Mouse (Mus musculus): ENCODE measurements around the gene Coro2b. TPM values are rescaled to one million over a fixed set of nuclear protein-coding genes. Genes with fewer than 3 reads are reported as not detected.
"Not testable (repeated sequence)": the region's sequence is repeated elsewhere in the genome, so short reads cannot be mapped to it uniquely, and the experiment has no call there.

Gene Coro2b
- total RNA-seq, 4 experiments from 2014 or later, result 2.8 to 5.2 (median 3.9) TPM

GRCm38 (mm10) chr9:62447337-62447736 lies 89.5 kb downstream of the Coro2b start:
- DNase-seq (ENCODE audit: low spot score in 2 of 2), result not testable (repeated sequence)

GRCm38 (mm10) chr9:62438755-62439101 lies 98.1 kb downstream of the Coro2b start:
- DNase-seq (ENCODE audit: low spot score in 2 of 2), result no peak

- DNase-seq (ENCODE audit: low spot score in 2 of 2), result no peak
Measured at GRCm38 (mm10) chr9:62438085-62438754, 98.6 kb downstream of the Coro2b start.

- no peak for DNase-seq (ENCODE audit: low spot score in 2 of 2)
Measured at GRCm38 (mm10) chr9:62437446-62437845, 99.4 kb downstream of the Coro2b start.

- peak; percentile 38 to 60 for DNase-seq (ENCODE audit: low spot score in 2 of 2)
Measured at GRCm38 (mm10) chr9:62435613-62436318, 101.1 kb downstream of the Coro2b start.

- no peak for DNase-seq (ENCODE audit: low spot score in 2 of 2)
Measured at GRCm38 (mm10) chr9:62432261-62433060, 104.4 kb downstream of the Coro2b start.

- DNase-seq (ENCODE audit: low spot score in 2 of 2), result no peak
Measured at GRCm38 (mm10) chr9:62430741-62431140, 106.1 kb downstream of the Coro2b start.

- no peak for DNase-seq (ENCODE audit: low spot score in 2 of 2)
Measured at GRCm38 (mm10) chr9:62427010-62427409, 109.8 kb downstream of the Coro2b start.

- DNase-seq (ENCODE audit: low spot score in 2 of 2), result no peak
Measured at GRCm38 (mm10) chr9:62426531-62426930, 110.3 kb downstream of the Coro2b start.

GRCm38 (mm10) chr9:62426021-62426420 lies 110.8 kb downstream of the Coro2b start:
- DNase-seq (ENCODE audit: low spot score in 2 of 2), result no peak

- DNase-seq (ENCODE audit: low spot score in 2 of 2), result no peak
Measured at GRCm38 (mm10) chr9:62425265-62425664, 111.6 kb downstream of the Coro2b start.

- no peak for DNase-seq (ENCODE audit: low spot score in 2 of 2)
Measured at GRCm38 (mm10) chr9:62423871-62424270, 113.0 kb downstream of the Coro2b start.

GRCm38 (mm10) chr9:62422926-62423325 lies 113.9 kb downstream of the Coro2b start:
- no peak for DNase-seq (ENCODE audit: low spot score in 2 of 2)

GRCm38 (mm10) chr9:62421911-62422310 lies 114.9 kb downstream of the Coro2b start:
- DNase-seq (ENCODE audit: low spot score in 2 of 2), result no peak

GRCm38 (mm10) chr9:62421027-62421426 lies 115.8 kb downstream of the Coro2b start:
- DNase-seq (ENCODE audit: low spot score in 2 of 2), result peak; percentile 72 to 81

- DNase-seq (ENCODE audit: low spot score in 2 of 2), result no peak
Measured at GRCm38 (mm10) chr9:62420261-62420917, 116.5 kb downstream of the Coro2b start.

- DNase-seq (ENCODE audit: low spot score in 2 of 2), result no peak
Measured at GRCm38 (mm10) chr9:62418742-62419141, 118.1 kb downstream of the Coro2b start.

- DNase-seq (ENCODE audit: low spot score in 2 of 2), result no peak
Measured at GRCm38 (mm10) chr9:62407357-62408146, 129.3 kb downstream of the Coro2b start.

- no peak for DNase-seq (ENCODE audit: low spot score in 2 of 2)
Measured at GRCm38 (mm10) chr9:62406423-62407013, 130.3 kb downstream of the Coro2b start.

- DNase-seq (ENCODE audit: low spot score in 2 of 2), result no peak
Measured at GRCm38 (mm10) chr9:62401589-62401988, 135.3 kb downstream of the Coro2b start.

Data from gastrocnemius, adult 8-10 months (tissue).